In the genomic region with DNA sequence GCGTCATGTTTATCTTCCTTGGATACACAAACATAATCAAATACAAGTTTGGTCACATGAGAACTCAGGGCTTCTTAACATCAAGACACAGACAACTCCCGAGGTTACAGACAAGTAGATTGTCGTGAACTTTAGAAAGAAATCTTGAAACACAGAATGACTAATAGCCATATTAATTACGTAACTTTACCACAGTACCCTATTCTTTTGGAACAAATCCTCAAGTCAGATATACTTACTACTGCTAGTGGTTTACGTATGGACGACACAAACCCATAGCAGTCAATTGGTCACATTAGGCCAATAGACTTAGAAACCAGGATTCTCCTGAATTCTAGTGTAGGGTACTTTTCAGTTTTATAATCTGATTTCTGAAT, we compare ENCODE assay signal across 18 mouse cellular contexts. TPM values are rescaled to one million over a fixed set of nuclear protein-coding genes. Genes with fewer than 3 reads are reported as not detected.
DNase-seq lines count a peak whose midpoint lies in the region; ATAC-seq and TF ChIP-seq lines count a peak whose summit lies in the region.
"Had no signal": no experiment of that assay in that cellular context is flagged by ENCODE, and none has a peak within 500 bp of the region (broad histone marks: within the 10 kb centered on the region; RNA-seq: fewer than 3 reads in every experiment).

No protein-coding gene starts in this region.

- 0 out of 2 replicates have a peak overlapping the region, but pooled peaks have one; percentile 30 for H3K27ac ChIP-seq in heart, embryonic 10.5 days
- no peak overlapping the region for H3K27ac ChIP-seq in intestine, postnatal 0 days (ENCODE audit: low read depth, low read length)
- no peak overlapping the region for H3K27ac ChIP-seq in intestine, embryonic 16.5 days (ENCODE audit: low read length)
- peak overlapping the region; percentile 100 for H3K27ac ChIP-seq in limb, embryonic 11.5 days (replicated peaks; ENCODE audit: low read depth, low read length)
- no peak overlapping the region for H3K27ac ChIP-seq in midbrain, embryonic 13.5 days
- H3K27ac ChIP-seq: gastrocnemius, adult 2 months; hindbrain, embryonic 14.5 days; liver, embryonic 14.5 days had no signal

- 74% methylated on average over 6 of the region's 6 CpGs for WGBS in heart, embryonic 10.5 days
- WGBS in intestine, postnatal 0 days, result 65% methylated on average over 6 of the region's 6 CpGs
- 60% methylated on average over 6 of the region's 6 CpGs for WGBS in intestine, embryonic 16.5 days
- WGBS in limb, embryonic 11.5 days, result 38% methylated on average over 6 of the region's 6 CpGs
- WGBS in midbrain, embryonic 13.5 days, result 94% methylated on average over 6 of the region's 6 CpGs

- no peak for TF ChIP-seq CTCF in intestine, postnatal 0 days (IDR thresholded peaks at IDR 0.05; ENCODE audit: low read depth)

- no peaks in the 10 kb centered on the region for H3K36me3 ChIP-seq in heart, embryonic 10.5 days
- no peaks in the 10 kb centered on the region for H3K36me3 ChIP-seq in intestine, postnatal 0 days (ENCODE audit: control insufficient read depth, insufficient read depth)
- no peaks in the 10 kb centered on the region for H3K36me3 ChIP-seq in intestine, embryonic 16.5 days (ENCODE audit: control insufficient read depth, insufficient read depth, low read length)
- no peaks in the 10 kb centered on the region for H3K36me3 ChIP-seq in limb, embryonic 11.5 days (ENCODE audit: control insufficient read depth, insufficient read depth, low read length)
- no peaks in the 10 kb centered on the region for H3K36me3 ChIP-seq in midbrain, embryonic 13.5 days

- ATAC-seq in intestine, postnatal 0 days, result no peak
- no peak for ATAC-seq in intestine, embryonic 16.5 days
- no peak for ATAC-seq in limb, embryonic 11.5 days (ENCODE audit: insufficient number of reproducible peaks, low FRiP score, low TSS enrichment, low read depth)
- ATAC-seq in midbrain, embryonic 13.5 days, result no peak

- H3K27me3 ChIP-seq in heart, embryonic 10.5 days (ENCODE audit: insufficient read depth, poor library complexity, severe bottlenecking), result no peaks in the 10 kb centered on the region
- H3K27me3 ChIP-seq in intestine, postnatal 0 days (replicated peaks; ENCODE audit: control insufficient read depth, insufficient read depth, low read length), result no peaks in the 10 kb centered on the region
- H3K27me3 ChIP-seq in intestine, embryonic 16.5 days (replicated peaks; ENCODE audit: control insufficient read depth, insufficient read depth, low read length), result no peaks in the 10 kb centered on the region
- no peaks in the 10 kb centered on the region for H3K27me3 ChIP-seq in limb, embryonic 11.5 days (ENCODE audit: control insufficient read depth, insufficient read depth, low read length)
- H3K27me3 ChIP-seq in midbrain, embryonic 13.5 days, result no peaks in the 10 kb centered on the region

- 0 out of 2 replicates have a peak overlapping the region, but pooled peaks have one; percentile 6 for H3K4me2 ChIP-seq in intestine, postnatal 0 days (replicated peaks; ENCODE audit: low read depth)
- H3K4me2 ChIP-seq in intestine, embryonic 16.5 days (ENCODE audit: low read depth, low read length), result no peak overlapping the region
- no peak overlapping the region for H3K4me2 ChIP-seq in limb, embryonic 11.5 days (ENCODE audit: low read depth, severe bottlenecking)
- no peak overlapping the region for H3K4me2 ChIP-seq in midbrain, embryonic 13.5 days (replicated peaks)
- H3K4me2 ChIP-seq: hindbrain, embryonic 14.5 days had no signal

- H3K9me3 ChIP-seq in heart, embryonic 10.5 days, result no peaks in the 10 kb centered on the region
- H3K9me3 ChIP-seq in intestine, postnatal 0 days (ENCODE audit: control insufficient read depth), result no peaks in the 10 kb centered on the region
- H3K9me3 ChIP-seq in intestine, embryonic 16.5 days (ENCODE audit: control insufficient read depth, low read length), result no peaks in the 10 kb centered on the region
- no peaks in the 10 kb centered on the region for H3K9me3 ChIP-seq in limb, embryonic 11.5 days (ENCODE audit: control insufficient read depth, low read length)
- no peaks in the 10 kb centered on the region for H3K9me3 ChIP-seq in midbrain, embryonic 13.5 days

- H3K4me3 ChIP-seq in heart, embryonic 10.5 days, result no peak overlapping the region
- H3K4me3 ChIP-seq in intestine, postnatal 0 days (ENCODE audit: low read depth, low read length), result no peak overlapping the region
- H3K4me3 ChIP-seq in intestine, embryonic 16.5 days (ENCODE audit: low read length), result no peak overlapping the region
- H3K4me3 ChIP-seq in limb, embryonic 11.5 days (ENCODE audit: low read depth, low read length), result no peak overlapping the region
- no peak overlapping the region for H3K4me3 ChIP-seq in midbrain, embryonic 13.5 days (replicated peaks)
- H3K4me3 ChIP-seq: gastrocnemius, adult 2 months; myocyte had no signal

- DNase-seq in heart, embryonic 10.5 days (ENCODE audit: low spot score), result no peak
- DNase-seq in heart, adult 8-10 months (ENCODE audit: low spot score), result no peak
- DNase-seq in NIH3T3 (ENCODE audit: low read depth), result peak; percentile 37
- no peak for DNase-seq in limb, embryonic 11.5 days (ENCODE audit: low spot score)
- no peak for DNase-seq in testis, postnatal 10 days (ENCODE audit: low spot score)
- DNase-seq: adrenal gland, postnatal 14 days; gastrocnemius, adult 2 months; kidney, postnatal 36 days; right cerebral cortex, postnatal 25 days; thymus, postnatal 4 days had no signal

- H3K9ac ChIP-seq in intestine, postnatal 0 days (ENCODE audit: low read depth, low read length), result no peak overlapping the region
- H3K9ac ChIP-seq in intestine, embryonic 16.5 days (ENCODE audit: low read depth, low read length), result no peak overlapping the region
- H3K9ac ChIP-seq in limb, embryonic 11.5 days (ENCODE audit: low read length), result peak overlapping the region; percentile 45; the same call in 1 of the 2 replicates
- no peak overlapping the region for H3K9ac ChIP-seq in midbrain, embryonic 13.5 days (replicated peaks)
- H3K9ac ChIP-seq: hindbrain, embryonic 14.5 days; liver, embryonic 14.5 days had no signal

- H3K4me1 ChIP-seq in heart, embryonic 10.5 days, result peaks cover 36% of the 10 kb centered on the region
- no peaks in the 10 kb centered on the region for H3K4me1 ChIP-seq in intestine, postnatal 0 days (replicated peaks; ENCODE audit: control insufficient read depth, insufficient read depth, low read length)
- peaks cover 21% of the 10 kb centered on the region for H3K4me1 ChIP-seq in intestine, embryonic 16.5 days (ENCODE audit: control insufficient read depth, insufficient read depth, low read length)
- peaks cover 65% of the 10 kb centered on the region for H3K4me1 ChIP-seq in limb, embryonic 11.5 days (ENCODE audit: control insufficient read depth, insufficient read depth, low read length)
- peaks cover 17% of the 10 kb centered on the region for H3K4me1 ChIP-seq in midbrain, embryonic 13.5 days (replicated peaks)

RNA-seq across cellular contexts. Expression of a gene that starts 39.2 kb away (rescaled TPM):
- not detected in 2 replicates for polyA plus RNA-seq in heart, embryonic 10.5 days (2016; fragmentation: Nextera tagmentation; extraction: Ambion mirVana)
- total RNA-seq in heart, adult 8-10 months (2022), result not detected
- polyA plus RNA-seq in intestine, postnatal 0 days (2015; fragmentation: Nextera tagmentation; extraction: Ambion mirVana), result not detected in 2 replicates
- polyA plus RNA-seq in intestine, embryonic 16.5 days (2015; fragmentation: Nextera tagmentation; extraction: Ambion mirVana), result not detected in 2 replicates
- polyA plus RNA-seq in limb, embryonic 11.5 days (2014; fragmentation: Nextera tagmentation; extraction: Ambion mirVana), result not detected in 2 replicates
- 0.21 TPM in 1 of 2 replicates, not detected in the other for polyA plus RNA-seq in midbrain, embryonic 13.5 days (2015; fragmentation: Nextera tagmentation; extraction: Ambion mirVana)
- total RNA-seq: adrenal gland, postnatal 14 days; ES-E14; gastrocnemius, adult 2 months had no signal
- polyA plus RNA-seq: forebrain, embryonic 11.5 days; liver, embryonic 14.5 days; myocyte had no signal

RNA-seq across cellular contexts. Expression of a gene that starts 49.6 kb away (rescaled TPM):
- polyA plus RNA-seq in heart, embryonic 10.5 days (2016; fragmentation: Nextera tagmentation; extraction: Ambion mirVana), result 24.0 and 29.9 TPM in 2 replicates
- 10 to 100 TPM in 3 of 4 experiments, 1 to 10 TPM in 1; 10.0 to 11.2 (median 10.5) TPM for total RNA-seq in heart, adult 8-10 months (2022)
- 35.0 and 36.6 TPM in 2 replicates for polyA plus RNA-seq in intestine, postnatal 0 days (2015; fragmentation: Nextera tagmentation; extraction: Ambion mirVana)
- 35.3 and 35.8 TPM in 2 replicates for polyA plus RNA-seq in intestine, embryonic 16.5 days (2015; fragmentation: Nextera tagmentation; extraction: Ambion mirVana)
- polyA plus RNA-seq in limb, embryonic 11.5 days (2014; fragmentation: Nextera tagmentation; extraction: Ambion mirVana), result 46.6 and 49.8 TPM in 2 replicates
- 36.4 and 39.1 TPM in 2 replicates for polyA plus RNA-seq in midbrain, embryonic 13.5 days (2015; fragmentation: Nextera tagmentation; extraction: Ambion mirVana)

Comparison
In these comparisons a context has a peak if more than half of its experiments do, and no peak if none do; other contexts are left out.
1. H3K27ac ChIP-seq: peak in heart, embryonic 10.5 days (single experiment) and limb, embryonic 11.5 days (single experiment); none in intestine, postnatal 0 days (single experiment), intestine, embryonic 16.5 days (single experiment) and midbrain, embryonic 13.5 days (single experiment).